Mouse (Mus musculus) mouse embryonic stem cell (cell line): ENCODE data around the gene Zfp36l2.

Experiments used
- in situ Hi-C, 2 experiments: fragments of 300-500 bp; cut with MboI; formaldehyde crosslinking; loops; 1 replicate in 1 of 2; 3 replicates in 1 of 2; pipeline ENCODE4 v1.14.3; 2019 to 2020; ENCODE audit warnings: low sequenced_read_pairs in 2 of 2, low pct_unique_long_range_greater_than_20kb in 1 of 2, mixed read lengths in 1 of 2; ENCODE audit not compliant: unreplicated experiment in 1 of 2

Gene Zfp36l2

DNA sequence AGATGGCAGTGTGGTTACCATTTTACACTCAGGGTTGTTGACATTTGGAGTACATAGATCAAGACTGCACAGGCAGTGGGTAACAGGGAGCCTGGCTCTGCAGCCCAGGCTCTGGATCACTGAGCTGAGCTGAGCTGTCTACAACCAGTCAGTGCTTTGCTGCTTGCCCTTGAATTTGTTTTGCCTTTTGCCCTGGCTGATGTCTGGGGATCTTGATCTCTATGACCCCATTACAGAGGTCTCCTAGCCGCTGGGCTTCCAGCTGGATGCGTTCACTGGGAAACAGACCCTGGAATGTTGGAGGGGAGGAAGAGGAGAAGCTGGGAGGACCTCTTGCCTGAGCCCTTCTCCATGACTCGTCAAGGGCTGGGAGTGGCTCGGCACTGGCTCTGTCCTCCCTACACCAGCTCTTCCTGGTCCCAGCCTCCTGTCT is 10.2 kb upstream of the Zfp36l2 start:
- in situ Hi-C loops: loop anchor here in 1 of 2 experiments (10.0 kb wide), 1 partner anchor 303 kb away; no protein-coding TSS in a partner anchor

DNA sequence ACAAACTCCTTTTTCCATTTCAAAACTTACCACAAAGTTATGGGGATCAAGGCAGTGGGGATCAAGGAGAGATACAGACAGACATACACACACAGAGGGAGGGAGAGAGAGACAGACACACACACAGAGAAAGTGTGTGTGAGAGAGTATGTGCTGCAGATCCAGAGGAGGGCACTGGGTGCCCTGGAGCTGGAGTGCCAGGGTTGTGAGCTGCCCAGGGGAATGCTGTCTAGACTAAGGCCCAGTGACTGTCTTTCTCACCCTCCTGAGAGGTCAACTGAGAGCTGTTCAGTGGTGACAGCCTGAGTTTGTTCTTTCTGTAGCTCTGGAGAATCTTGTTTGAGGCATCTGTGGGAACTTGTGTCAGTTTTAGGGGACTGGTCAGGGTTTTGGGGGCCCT is 8.6 kb upstream of the Zfp36l2 start:
- in situ Hi-C loops: loop anchor here in 1 of 2 experiments (10.0 kb wide), 1 partner anchor 302 kb away; no protein-coding TSS in a partner anchor

DNA sequence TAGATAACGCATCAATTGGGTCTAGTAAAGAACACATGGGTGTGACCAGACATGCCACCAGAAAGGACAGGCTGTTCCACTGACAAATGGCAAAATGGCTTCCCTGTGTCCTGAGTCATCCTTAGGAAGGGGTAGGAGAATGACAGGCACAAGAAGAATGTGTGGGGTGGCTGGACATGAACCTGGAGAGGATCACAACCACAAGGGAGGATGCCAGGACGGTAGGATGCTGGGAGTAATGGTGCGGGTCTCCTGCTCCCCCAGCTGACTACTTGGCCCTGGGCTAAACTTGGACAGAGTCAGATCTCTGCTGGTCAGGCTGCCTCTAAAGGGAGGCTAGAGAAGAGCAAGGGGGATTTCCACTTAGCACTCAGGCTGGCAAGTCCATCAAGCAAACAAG is 8.1 kb upstream of the Zfp36l2 start:
- in situ Hi-C loops: loop anchor here in 1 of 2 experiments (10.0 kb wide), 1 partner anchor 301 kb away; no protein-coding TSS in a partner anchor

DNA sequence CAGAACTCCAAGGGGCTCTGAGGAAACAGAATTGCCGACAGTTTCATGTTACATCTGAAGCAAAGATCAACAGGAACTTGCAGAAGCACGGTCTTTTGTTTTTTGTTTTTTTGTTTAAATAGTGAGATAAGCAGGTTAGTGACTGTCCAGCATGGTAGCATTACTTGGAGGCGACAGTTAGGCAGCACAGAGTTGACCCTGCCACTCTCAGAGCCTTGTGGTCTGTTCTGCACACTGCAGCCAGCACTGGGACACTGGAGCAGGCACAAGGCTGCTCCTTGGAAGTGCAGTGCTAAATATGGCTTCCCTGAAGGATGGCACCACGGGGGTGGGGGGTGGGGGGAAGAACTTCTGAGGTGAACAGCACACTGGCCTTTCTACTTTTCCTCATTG is 7.3 kb upstream of the Zfp36l2 start:
- in situ Hi-C loops: loop anchor here in 1 of 2 experiments (10.0 kb wide), 1 partner anchor 300 kb away; no protein-coding TSS in a partner anchor

DNA sequence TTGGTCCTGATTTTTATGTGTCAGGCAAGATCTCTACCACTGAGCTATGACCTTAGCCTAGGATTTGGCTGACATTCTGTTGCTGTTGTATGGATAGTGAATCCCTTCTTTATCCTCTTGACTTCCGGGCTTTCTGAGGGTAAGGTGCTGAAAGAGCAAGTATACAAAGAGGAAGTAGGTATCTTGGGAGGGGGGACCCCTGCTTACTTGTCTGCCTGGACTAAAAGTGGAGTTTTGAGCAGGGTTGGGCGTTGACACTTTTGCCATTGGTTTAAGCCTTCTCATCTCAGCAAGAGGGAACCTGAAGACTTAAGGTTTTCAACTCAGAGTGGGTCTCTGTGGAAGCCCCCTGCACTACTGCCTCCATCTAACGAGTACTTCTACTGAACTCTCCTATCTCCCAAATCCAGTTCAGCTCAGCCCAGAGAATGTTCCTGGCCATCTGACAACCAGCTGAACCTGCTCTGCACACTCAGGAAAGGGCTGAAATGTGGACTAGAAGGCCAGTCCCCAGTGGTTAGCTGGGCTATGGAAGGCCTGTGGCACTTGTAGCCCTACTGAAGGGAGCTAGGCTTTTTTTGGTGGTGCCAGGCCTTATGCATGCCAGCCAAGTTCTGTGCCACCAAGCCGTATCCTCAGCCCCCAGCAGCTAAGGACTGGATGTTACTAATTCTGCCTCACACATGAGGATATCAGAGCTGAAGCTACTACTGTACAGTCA is 6.7 kb upstream of the Zfp36l2 start:
- in situ Hi-C loops: loop anchor here in 1 of 2 experiments (10.0 kb wide), 1 partner anchor 300 kb away; no protein-coding TSS in a partner anchor

DNA sequence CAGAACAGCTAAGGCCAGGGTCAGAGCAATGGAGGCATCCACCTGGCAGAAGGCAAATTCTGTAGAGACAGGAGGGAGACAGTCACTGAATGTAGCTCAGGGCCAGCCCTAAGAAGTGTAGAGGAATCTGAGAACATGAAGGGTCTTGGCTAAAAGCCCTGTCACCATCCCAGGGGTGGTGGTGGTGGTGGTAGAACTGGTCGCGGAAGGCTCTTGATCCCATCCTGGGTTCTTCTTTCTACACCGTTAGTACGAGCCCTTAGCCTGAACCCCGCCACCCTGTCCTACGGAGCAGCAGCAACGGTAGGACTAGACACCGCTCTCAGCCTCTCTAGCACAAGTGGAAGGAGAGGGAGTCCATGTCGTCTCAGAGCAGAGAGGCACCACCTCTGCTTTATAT is 5.7 kb upstream of the Zfp36l2 start:
- in situ Hi-C loops: loop anchor here in 1 of 2 experiments (10.0 kb wide), 1 partner anchor 299 kb away; no protein-coding TSS in a partner anchor

DNA sequence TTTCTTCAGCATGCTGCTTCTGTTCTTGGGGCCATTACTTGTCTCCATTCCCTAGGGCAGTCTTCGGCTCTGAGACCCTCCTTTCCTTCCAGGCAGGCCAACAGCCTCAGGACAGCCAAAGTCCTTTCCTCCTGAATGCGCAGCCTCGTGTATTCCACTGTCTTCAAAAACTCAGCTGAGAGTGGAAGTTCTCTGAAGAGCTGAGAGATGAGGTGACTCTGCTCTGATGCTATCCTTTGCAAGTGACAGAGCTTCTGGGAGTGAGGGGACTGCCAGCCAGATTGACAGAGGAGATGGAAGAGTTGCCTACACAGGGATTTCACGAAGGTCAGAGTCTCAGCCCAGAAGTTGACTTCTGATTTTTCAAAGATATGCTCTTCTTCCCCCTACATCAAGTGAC is 4.2 kb upstream of the Zfp36l2 start:
- in situ Hi-C loops: loop anchor here in 1 of 2 experiments (10.0 kb wide), 1 partner anchor 297 kb away; no protein-coding TSS in a partner anchor

DNA sequence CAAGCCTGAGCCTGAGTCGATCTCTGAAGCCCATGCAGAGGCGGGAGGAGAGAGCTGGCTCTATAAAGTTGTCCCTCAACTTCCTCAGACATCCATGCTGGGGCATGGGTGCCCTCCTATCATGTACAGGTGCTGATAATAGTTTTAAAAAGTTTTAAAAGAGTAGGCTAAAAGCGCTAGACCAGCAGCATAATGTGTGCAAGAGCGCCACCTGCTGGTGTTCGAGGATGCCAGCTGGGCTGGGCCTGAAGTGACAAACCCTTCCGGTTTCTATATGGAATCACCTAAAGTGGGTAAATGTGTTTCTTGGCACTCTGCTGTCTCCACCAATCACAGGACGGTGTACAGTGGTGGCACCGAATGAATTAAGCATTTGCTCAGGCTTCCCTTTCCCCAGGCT is 3.1 kb upstream of the Zfp36l2 start:
- in situ Hi-C loops: loop anchor here in 1 of 2 experiments (10.0 kb wide), 1 partner anchor 296 kb away; no protein-coding TSS in a partner anchor

DNA sequence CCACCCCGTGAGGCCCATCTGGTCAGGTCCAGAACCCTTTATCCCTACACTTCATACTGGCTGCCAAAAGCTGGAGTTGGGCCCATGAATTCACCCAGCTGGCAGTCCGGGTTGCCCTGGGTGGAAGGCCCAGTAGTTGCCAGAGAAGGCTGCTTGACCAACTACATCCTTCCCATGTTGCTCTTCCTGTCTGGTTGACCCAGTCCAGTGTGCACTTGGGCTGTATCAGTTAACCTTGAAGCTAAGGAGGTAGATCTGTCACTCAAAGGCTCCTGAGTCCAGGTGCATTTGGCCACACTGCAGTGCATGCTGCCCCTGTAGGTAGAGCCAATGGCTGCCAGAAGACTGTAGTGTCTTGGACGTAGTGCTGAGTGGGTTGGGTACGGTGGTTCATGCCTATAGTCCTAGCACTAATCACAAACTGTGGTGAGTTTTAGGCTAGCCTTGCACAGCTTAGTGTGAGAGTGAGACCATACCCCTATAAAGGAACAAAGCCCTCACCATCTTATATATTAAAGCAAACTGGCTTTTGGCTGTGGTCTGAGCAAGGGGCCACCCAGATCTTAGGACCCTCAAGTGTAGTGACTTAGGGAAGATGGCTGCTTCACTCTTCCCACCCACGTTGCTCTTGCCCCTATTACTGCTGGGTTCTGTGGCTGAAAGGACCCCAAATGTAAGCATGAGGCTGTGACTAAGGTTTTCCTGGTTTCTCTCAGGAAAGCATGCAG is 1.5 kb upstream of the Zfp36l2 start:
- in situ Hi-C loops: loop anchor here in 1 of 2 experiments (10.0 kb wide), 1 partner anchor 314 kb away; no protein-coding TSS in a partner anchor

DNA sequence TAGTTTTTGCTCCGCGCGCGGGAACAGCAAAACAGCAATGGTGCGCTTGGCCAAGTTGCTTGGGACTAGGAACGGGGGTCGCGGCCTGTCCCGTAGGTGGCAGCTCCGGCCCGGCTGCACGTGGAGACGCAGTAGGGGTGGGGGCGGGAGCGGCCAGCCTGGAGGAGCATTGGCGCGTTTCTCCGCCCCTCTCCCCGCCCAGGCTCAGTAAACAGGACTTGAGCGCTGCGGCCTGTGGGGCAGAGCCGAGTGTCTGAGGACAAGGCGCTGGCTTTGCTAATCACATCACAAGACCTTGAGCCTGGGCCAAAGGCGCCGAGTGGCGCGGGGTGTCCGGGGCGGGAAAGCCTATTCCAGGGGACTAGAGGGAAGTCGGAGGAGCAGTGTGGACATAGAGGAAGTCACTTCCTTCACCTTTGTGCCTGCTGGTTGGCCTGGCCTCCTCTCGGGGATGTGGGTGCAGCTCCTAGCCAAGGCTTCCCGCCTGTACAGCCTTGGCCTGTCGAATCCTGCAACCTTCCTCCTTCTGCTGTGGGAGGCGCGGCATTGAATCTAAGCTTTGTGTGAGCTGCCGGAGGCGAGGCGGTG is 721 bp upstream of the Zfp36l2 start:
- in situ Hi-C loops: loop anchor here in 1 of 2 experiments (10.0 kb wide), 1 partner anchor 314 kb away; no protein-coding TSS in a partner anchor

DNA sequence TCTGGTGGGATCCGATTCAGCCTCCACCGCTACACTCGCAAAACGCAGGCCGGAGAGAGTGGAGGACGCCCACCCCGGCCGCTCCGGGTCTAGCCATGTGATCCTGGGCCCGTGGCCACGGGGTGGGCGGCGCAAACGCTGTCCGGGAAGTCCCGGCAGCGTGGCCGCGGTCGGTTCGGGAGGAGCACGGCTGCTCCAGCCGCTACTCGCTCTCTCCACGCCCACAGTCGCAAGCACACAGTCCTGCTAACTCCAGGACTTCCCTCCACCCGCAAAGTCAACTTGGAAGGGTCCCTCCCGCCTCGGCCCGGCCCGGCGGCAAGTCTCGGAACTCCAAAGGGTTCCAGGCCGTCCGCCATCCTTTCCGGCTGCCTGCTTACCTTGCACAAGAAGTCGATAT is 483 bp downstream of the Zfp36l2 start:
- in situ Hi-C loops: loop anchor here in 1 of 2 experiments (10.0 kb wide), 1 partner anchor 312 kb away; no protein-coding TSS in a partner anchor

DNA sequence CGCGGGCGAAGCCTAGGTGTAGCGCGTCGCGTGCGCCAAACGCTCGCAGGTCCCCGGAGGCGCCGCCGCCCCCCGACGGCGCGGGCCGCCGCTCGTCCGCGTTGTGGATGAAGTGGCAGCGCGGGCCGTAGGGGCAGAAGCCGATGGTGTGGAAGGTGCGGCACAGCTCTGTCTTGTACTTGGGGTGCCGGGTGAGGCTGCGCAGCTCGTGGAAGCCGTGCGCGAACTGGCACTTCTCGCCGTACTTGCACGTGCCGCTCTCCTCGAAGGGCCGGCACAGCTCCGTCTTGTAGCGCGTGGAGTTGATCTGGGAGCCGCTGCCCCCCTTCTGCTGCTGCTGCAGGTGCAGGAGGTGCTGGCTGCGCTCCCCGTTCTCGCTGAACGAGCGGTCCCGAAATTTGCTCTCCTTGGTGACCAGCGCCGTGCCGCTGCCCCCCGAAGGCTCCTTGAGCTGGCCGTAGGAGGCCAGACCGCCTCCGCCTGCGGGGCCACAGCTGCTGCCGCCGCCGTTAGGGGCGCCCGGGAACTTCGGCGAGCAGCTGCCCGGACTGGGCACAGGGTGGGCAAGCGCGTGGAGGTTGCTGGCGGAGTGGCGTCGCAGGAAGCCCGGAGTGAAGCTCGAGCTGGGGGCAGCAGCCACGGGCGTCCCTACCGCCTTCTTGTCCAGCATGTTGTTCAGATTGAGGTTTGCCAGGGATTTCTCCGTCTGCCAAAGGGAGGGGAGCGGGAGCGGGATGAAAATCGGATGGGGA is 1.1 kb downstream of the Zfp36l2 start:
- in situ Hi-C loops: loop anchor here in 1 of 2 experiments (10.0 kb wide), 1 partner anchor 312 kb away; no protein-coding TSS in a partner anchor

DNA sequence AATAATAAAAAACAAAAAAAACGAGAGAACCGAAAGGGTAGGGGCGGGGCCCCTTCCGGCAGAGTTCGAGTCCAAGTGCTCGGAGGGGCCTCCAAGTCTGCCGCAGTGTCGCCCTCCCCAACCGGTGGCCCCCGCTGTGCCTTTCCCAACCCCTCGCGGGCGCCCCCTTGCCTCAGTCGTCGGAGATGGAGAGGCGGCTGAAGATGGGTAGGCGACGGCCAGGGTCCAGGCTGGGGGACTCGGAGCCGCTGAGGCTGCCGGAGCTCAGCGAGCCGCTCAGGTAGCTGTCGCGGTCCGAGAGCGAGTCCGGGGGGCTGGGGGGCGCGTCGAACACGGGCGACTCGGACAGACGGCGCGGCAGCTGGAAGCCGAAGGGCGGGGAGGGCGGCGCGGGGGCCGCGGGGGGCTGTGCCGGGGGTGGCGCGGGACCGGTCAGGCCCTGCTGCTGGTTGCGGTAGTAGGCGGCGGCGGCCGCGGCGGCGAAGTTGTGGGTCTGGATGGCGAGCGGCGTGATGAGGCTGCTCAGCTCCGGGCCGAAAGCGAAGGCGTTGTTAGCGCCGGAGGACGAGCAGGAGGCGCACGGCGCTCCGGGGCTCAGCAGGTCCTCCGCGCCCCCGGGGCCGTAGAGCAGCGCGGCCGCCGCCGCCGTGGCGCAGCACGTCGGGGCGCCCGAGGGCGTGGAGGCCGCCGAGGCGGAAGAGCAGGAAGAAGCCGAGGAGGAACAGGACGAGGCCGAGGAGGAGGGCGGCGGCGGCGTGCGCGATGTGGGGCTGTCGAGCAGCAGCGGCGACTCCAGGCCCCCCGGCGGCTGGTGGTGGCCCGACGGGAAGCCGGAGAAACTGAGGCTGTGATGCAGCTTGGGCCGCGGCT is 1.9 kb downstream of the Zfp36l2 start:
- in situ Hi-C loops: loop anchor here in 1 of 2 experiments (10.0 kb wide), 1 partner anchor 311 kb away; no protein-coding TSS in a partner anchor

DNA sequence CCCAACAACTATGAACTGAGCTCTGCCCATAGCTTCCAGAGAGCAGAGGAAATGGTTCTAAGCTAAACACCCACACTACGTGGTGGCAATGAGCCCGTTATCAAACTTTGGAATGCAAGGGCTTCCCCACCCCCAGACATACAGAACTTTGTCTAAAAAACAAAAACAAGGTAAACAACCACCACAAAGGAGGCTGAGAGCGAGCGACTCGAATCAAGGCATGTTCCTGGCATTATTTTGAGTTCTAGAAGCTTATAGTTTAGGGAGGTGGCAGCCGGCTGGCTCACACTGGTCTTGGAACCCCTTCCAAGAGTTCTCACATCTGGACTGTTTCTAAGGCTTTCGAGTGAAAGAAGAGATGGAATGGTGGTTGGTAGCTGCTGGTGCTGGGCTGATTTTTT is 2.7 kb downstream of the Zfp36l2 start:
- in situ Hi-C loops: loop anchor here in 1 of 2 experiments (10.0 kb wide), 1 partner anchor 310 kb away; no protein-coding TSS in a partner anchor

DNA sequence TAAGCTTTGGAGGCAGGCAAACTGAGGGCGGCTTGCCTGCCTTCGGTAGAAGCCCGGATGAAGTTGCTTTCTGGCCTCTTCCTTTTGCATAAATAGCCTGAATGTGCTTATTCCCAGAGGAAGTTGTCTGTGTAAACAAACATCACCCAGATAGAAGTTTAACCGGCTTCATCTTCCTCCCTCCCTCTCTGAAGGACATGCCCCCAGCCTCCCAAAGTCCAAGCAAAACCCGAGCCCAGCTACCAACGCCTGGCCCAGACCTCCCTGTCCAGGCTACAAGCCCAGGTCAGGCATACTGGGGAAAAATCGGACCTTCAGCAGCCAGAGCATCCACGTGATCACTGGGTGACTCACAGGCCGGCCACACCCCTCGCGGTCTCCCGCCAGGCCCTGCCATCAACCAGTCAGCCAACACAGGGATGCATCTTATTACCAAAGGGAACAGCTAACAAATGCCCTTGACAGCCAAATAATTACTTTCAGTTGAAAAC is 4.4 kb downstream of the Zfp36l2 start:
- in situ Hi-C loops: loop anchor here in 1 of 2 experiments (10.0 kb wide), 1 partner anchor 309 kb away; no protein-coding TSS in a partner anchor
